Mouse (Mus musculus) stomach, postnatal 0 days (tissue): ENCODE results near the gene Chrna10. TPM values are rescaled to one million over a fixed set of nuclear protein-coding genes. Genes with fewer than 3 reads are reported as not detected.

Experiments
- ATAC-seq: fragments of 200-750 bp; cut with Nextera tagmentation; 2 replicates; pipeline ENCODE4 v1.8.0; 2017; ENCODE audit not compliant: low FRiP score, low TSS enrichment
- DNase-seq: peaks from one replicate; pipeline ENCODE4 v3.0.0-alpha.2; 2016; ENCODE audit warnings: low spot score
- H3K27ac ChIP-seq: fragments of 300-500 bp; sonication (generic); replicated peaks from 2 replicates; pipeline ENCODE4 v1.5.1; 2014; ENCODE audit warnings: mild to moderate bottlenecking, control low read depth
- H3K27me3 ChIP-seq: fragments of 300-500 bp; sonication (generic); 2 replicates; pipeline ENCODE4 v1.6.1; 2014; ENCODE audit warnings: low read length; ENCODE audit not compliant: control insufficient read depth, insufficient read depth
- H3K36me3 ChIP-seq: fragments of 300-500 bp; sonication (generic); 2 replicates; pipeline ENCODE4 v1.6.1; 2014; ENCODE audit warnings: low read length, mixed read lengths; ENCODE audit not compliant: control insufficient read depth, insufficient read depth
- H3K4me1 ChIP-seq: fragments of 300-500 bp; sonication (generic); replicated peaks from 2 replicates; pipeline ENCODE4 v1.6.1; 2014; ENCODE audit warnings: antibody characterized with exemption; ENCODE audit not compliant: control insufficient read depth, insufficient read depth
- H3K4me2 ChIP-seq: fragments of 300-500 bp; sonication (generic); replicated peaks from 2 replicates; pipeline ENCODE4 v1.6.1; 2014; ENCODE audit warnings: low read depth, mild to moderate bottlenecking, control low read depth, moderate library complexity
- H3K4me3 ChIP-seq: fragments of 300-500 bp; sonication (generic); 2 replicates; pipeline ENCODE4 v1.5.1; 2014; ENCODE audit warnings: low read depth, low read length, control low read depth
- H3K9ac ChIP-seq: fragments of 300-500 bp; sonication (generic); 2 replicates; pipeline ENCODE4 v1.6.1; 2014; ENCODE audit warnings: mild to moderate bottlenecking, low read length, control low read depth, mixed read lengths
- H3K9me3 ChIP-seq: fragments of 300-500 bp; sonication (generic); 2 replicates; pipeline ENCODE4 v1.6.1; 2016; ENCODE audit warnings: low read length; ENCODE audit not compliant: control insufficient read depth
- CTCF ChIP-seq: IDR thresholded peaks from 2 replicates; pipeline ENCODE4 v1.5.1; 2016; ENCODE audit warnings: antibody characterized with exemption, low read depth, mild to moderate bottlenecking, moderate library complexity
- EP300 ChIP-seq: optimal IDR thresholded peaks from 2 replicates; pipeline ENCODE3; 2016; ENCODE audit warnings: antibody characterized with exemption
- WGBS: fragments of 180-500 bp; shearing (Covaris S2); extraction: QIAGEN DNeasy Blood & Tissue Kit; methylation state at CpG from one replicate; pipeline ENCODE4 v1.1.7; 2014; 5-methylcytosine and 5-hydroxymethylcytosine counted together
- polyA plus RNA-seq: library from polyadenylated mRNA; unstranded; fragments of >200 nt; fragmentation: Nextera tagmentation; extraction: Ambion mirVana; gene quantifications from 2 replicates; pipeline ENCODE4 v1.2.1, GENCODE M21; 2015

Gene Chrna10
- polyA plus RNA-seq, 1 experiment from 2014 or later: not detected

GRCm38 (mm10) chr7:102078517-102078916 lies 38.1 kb downstream of the Chrna10 start:
- no peak overlapping the region for H3K9ac ChIP-seq
- H3K4me1 ChIP-seq: no peaks in the 10 kb centered on the region
- peak; percentile 74; the same call in 1 of the 2 replicates for ATAC-seq
- DNase-seq: peak; percentile 37
- no peaks in the 10 kb centered on the region for H3K9me3 ChIP-seq
- H3K27me3 ChIP-seq: no peaks in the 10 kb centered on the region
- 66% methylated on average over 7 of the region's 7 CpGs for WGBS
- TF ChIP-seq EP300 (no peak), CTCF (peak; percentile 84)
- H3K27ac ChIP-seq: no peak overlapping the region
- no peak overlapping the region for H3K4me3 ChIP-seq
- peaks cover 28% of the 10 kb centered on the region for H3K36me3 ChIP-seq
- H3K4me2 ChIP-seq: no peak overlapping the region

GRCm38 (mm10) chr7:102076714-102077296 lies 39.8 kb downstream of the Chrna10 start:
- H3K27ac ChIP-seq: no peak overlapping the region
- WGBS: 73% methylated on average over 7 of the region's 7 CpGs
- H3K9ac ChIP-seq: no peak overlapping the region
- peaks cover 30% of the 10 kb centered on the region for H3K36me3 ChIP-seq
- no peaks in the 10 kb centered on the region for H3K27me3 ChIP-seq
- no peak overlapping the region for H3K4me3 ChIP-seq
- H3K9me3 ChIP-seq: no peaks in the 10 kb centered on the region
- DNase-seq (no peak), ATAC-seq (no peak; the same call in 1 of the 2 replicates)
- TF ChIP-seq CTCF: peak; percentile 75
- no peak for TF ChIP-seq EP300
- H3K4me2 ChIP-seq: no peak overlapping the region
- H3K4me1 ChIP-seq: no peaks in the 10 kb centered on the region

GRCm38 (mm10) chr7:102066363-102066762 lies 50.3 kb downstream of the Chrna10 start:
- peak overlapping the region; percentile 51 for H3K4me2 ChIP-seq
- WGBS: 54% methylated on average over 6 of the region's 6 CpGs
- H3K9ac ChIP-seq: no peak overlapping the region
- ATAC-seq (no peak), DNase-seq (no peak)
- H3K36me3 ChIP-seq: no peaks in the 10 kb centered on the region
- no peaks in the 10 kb centered on the region for H3K9me3 ChIP-seq
- no peak for TF ChIP-seq CTCF
- no peak for TF ChIP-seq EP300
- H3K4me1 ChIP-seq: peaks cover 7% of the 10 kb centered on the region; the same call in 1 of the 2 replicates
- H3K27ac ChIP-seq: no peak overlapping the region
- peak overlapping the region; percentile 71; the same call in 1 of the 2 replicates for H3K4me3 ChIP-seq
- H3K27me3 ChIP-seq: no peaks in the 10 kb centered on the region

GRCm38 (mm10) chr7:102065046-102065891 lies 51.4 kb downstream of the Chrna10 start, which contains the start of the genes Rnf121, Xndc1 and Xntrpc:
Gene Rnf121 (minus strand): TSS chr7:102065469.
Gene Xndc1 (plus strand): TSS chr7:102065511.
Gene Xntrpc (plus strand): TSS chr7:102065713.
- WGBS: under 1% methylated on average over 56 of the region's 56 CpGs
- Histone ChIP-seq H3K4me2 (peak within 1 kb of the TSS; percentile 70), H3K4me3 (peak within 1 kb of the TSS; percentile 71), H3K27me3 (no peaks in the 10 kb centered on the region), H3K27ac (peak within 1 kb of the TSS; percentile 87), H3K36me3 (no peaks in the 10 kb centered on the region), H3K4me1 (peaks cover 7% of the 10 kb centered on the region; the same call in 1 of the 2 replicates), H3K9ac (peak within 1 kb of the TSS; percentile 64), H3K9me3 (no peaks in the 10 kb centered on the region)
- peak; percentile 98 for ATAC-seq
- no peak for TF ChIP-seq EP300
- TF ChIP-seq CTCF: no peak
- DNase-seq: peak; percentile 95

GRCm38 (mm10) chr7:102064655-102065045 lies 52.0 kb downstream of the Chrna10 start:
- H3K27ac ChIP-seq: peak overlapping the region; percentile 87
- DNase-seq: no peak
- WGBS: under 1% methylated on average over 9 of the region's 9 CpGs
- peak; percentile 17; the same call in 1 of the 2 replicates for ATAC-seq
- peak overlapping the region; percentile 71 for H3K4me3 ChIP-seq
- no peaks in the 10 kb centered on the region for H3K27me3 ChIP-seq
- TF ChIP-seq EP300 (no peak), CTCF (no peak)
- peaks cover 7% of the 10 kb centered on the region; the same call in 1 of the 2 replicates for H3K4me1 ChIP-seq
- no peaks in the 10 kb centered on the region for H3K9me3 ChIP-seq
- peak overlapping the region; percentile 64 for H3K9ac ChIP-seq
- H3K4me2 ChIP-seq: peak overlapping the region; percentile 70
- no peaks in the 10 kb centered on the region for H3K36me3 ChIP-seq
